1 mouse cellular context compared by ENCODE assay signal in genomic region chr8:123442871-123443575, GRCm38 (mm10).
TF ChIP-seq lines count a peak whose summit lies in the region.

No protein-coding gene starts in this region.

TF ChIP-seq in MEL, 35 proteins besides CTCF, POLR2A, EP300 and RAD21 (continued from another document):
- TF ChIP-seq MYC (IDR thresholded peaks at IDR 0.05; ENCODE audit: low read depth, low read length), result 0 out of 2 replicates have a peak, but pooled peaks have one; percentile 15
- TF ChIP-seq MXI1 (IDR thresholded peaks at IDR 0.05; ENCODE audit: low read depth, low read length), result 0 out of 2 replicates have a peak, but pooled peaks have one; percentile 18
- TF ChIP-seq CHD1 (IDR thresholded peaks at IDR 0.05; ENCODE audit: low read depth, low read length), result peak; percentile 85; the same call in 1 of the 2 replicates
- TF ChIP-seq ZMIZ1 (IDR thresholded peaks at IDR 0.05; ENCODE audit: low read depth, low read length), result no peak
- TF ChIP-seq POLR2AphosphoS2 (IDR thresholded peaks at IDR 0.05; ENCODE audit: low read length), result peak; percentile 45; the same call in 1 of the 2 replicates
- TF ChIP-seq ZNF384 (IDR thresholded peaks at IDR 0.05; ENCODE audit: low read depth, low read length), result peak; percentile 7; the same call in 1 of the 2 replicates
- TF ChIP-seq SMC3 (IDR thresholded peaks at IDR 0.05; ENCODE audit: low read depth, low read length), result peak; percentile 39
- peak; percentile 76 for TF ChIP-seq HCFC1 (IDR thresholded peaks at IDR 0.05; ENCODE audit: low read depth, low read length)
- peak; percentile 65 for TF ChIP-seq NELFE (IDR thresholded peaks at IDR 0.05; ENCODE audit: low read depth, low read length)
- TF ChIP-seq TBP (IDR thresholded peaks at IDR 0.05; ENCODE audit: low read depth, low read length), result peak; percentile 53; the same call in 1 of the 2 replicates
- TF ChIP-seq MAFK (IDR thresholded peaks at IDR 0.05; ENCODE audit: borderline replicate concordance, low read depth, low read length), result no peak
- peak; percentile 66; the same call in 1 of the 2 replicates for TF ChIP-seq GABPA (IDR thresholded peaks at IDR 0.05; ENCODE audit: low read depth, low read length)
- TF ChIP-seq MEF2A (IDR thresholded peaks at IDR 0.05; ENCODE audit: extremely low read depth, insufficient replicate concordance, low read depth, low read length, poor library complexity, severe bottlenecking), result no peak
- TF ChIP-seq TCF12 (IDR thresholded peaks at IDR 0.05; ENCODE audit: low read depth, low read length), result 0 out of 2 replicates have a peak, but pooled peaks have one; percentile 15
